Mouse (Mus musculus) hindbrain, embryonic 16.5 days (tissue): ENCODE results near the gene Hoxc8. TPM values are rescaled to one million over a fixed set of nuclear protein-coding genes. Genes with fewer than 3 reads are reported as not detected.
A peak's percentile ranks its signal among the peaks of the same experiment; 100 is the strongest.

Experiments used
- ATAC-seq: fragments of 200-750 bp; cut with Nextera tagmentation; 2 replicates; pipeline ENCODE4 v1.8.0; 2017; ENCODE audit warnings: moderate TSS enrichment, moderate library complexity
- H3K27ac ChIP-seq: fragments of 300-500 bp; sonication (generic); 2 replicates; pipeline ENCODE4 v1.5.1; 2014; ENCODE audit warnings: low read depth, mild to moderate bottlenecking, control low read depth, low read length, moderate library complexity
- H3K27me3 ChIP-seq: fragments of 300-500 bp; sonication (generic); replicated peaks from 2 replicates; pipeline ENCODE4 v1.6.1; 2014; ENCODE audit warnings: low read length; ENCODE audit not compliant: control insufficient read depth, insufficient read depth
- H3K36me3 ChIP-seq: fragments of 300-500 bp; sonication (generic); 2 replicates; pipeline ENCODE4 v1.6.1; 2014; ENCODE audit warnings: mild to moderate bottlenecking, low read length, moderate library complexity, mixed read lengths; ENCODE audit not compliant: control insufficient read depth, insufficient read depth
- H3K4me1 ChIP-seq: fragments of 300-500 bp; sonication (generic); 2 replicates; pipeline ENCODE4 v1.6.1; 2014; ENCODE audit warnings: low read depth, low read length; ENCODE audit not compliant: control insufficient read depth, insufficient read depth
- H3K4me2 ChIP-seq: fragments of 300-500 bp; sonication (generic); 2 replicates; pipeline ENCODE4 v1.6.1; 2014; ENCODE audit warnings: mild to moderate bottlenecking, low read length, control low read depth, moderate library complexity
- H3K4me3 ChIP-seq: fragments of 300-500 bp; sonication (generic); 2 replicates; pipeline ENCODE4 v1.5.1; 2014; ENCODE audit warnings: mild to moderate bottlenecking, low read length, control low read depth, moderate library complexity
- H3K9ac ChIP-seq: fragments of 300-500 bp; sonication (generic); 2 replicates; pipeline ENCODE4 v1.6.1; 2014; ENCODE audit warnings: low read depth, mild to moderate bottlenecking, control low read depth, low read length, moderate library complexity
- H3K9me3 ChIP-seq: fragments of 300-500 bp; sonication (generic); 2 replicates; pipeline ENCODE4 v1.6.1; 2014; ENCODE audit warnings: mild to moderate bottlenecking, low read length, moderate library complexity; ENCODE audit not compliant: control insufficient read depth
- WGBS: fragments of 180-500 bp; shearing (Covaris S2); extraction: QIAGEN DNeasy Blood & Tissue Kit; methylation state at CpG from one replicate; pipeline ENCODE4 v1.1.7; 2014; 5-methylcytosine and 5-hydroxymethylcytosine counted together
- polyA plus RNA-seq: library from polyadenylated mRNA; unstranded; fragments of >200 nt; fragmentation: Nextera tagmentation; extraction: Ambion mirVana; gene quantifications from 2 replicates; pipeline ENCODE4 v1.2.1, GENCODE M21; 2015

The Hoxc8 gene
- polyA plus RNA-seq, 1 experiment from 2014 or later, result 3.2 TPM

DNA sequence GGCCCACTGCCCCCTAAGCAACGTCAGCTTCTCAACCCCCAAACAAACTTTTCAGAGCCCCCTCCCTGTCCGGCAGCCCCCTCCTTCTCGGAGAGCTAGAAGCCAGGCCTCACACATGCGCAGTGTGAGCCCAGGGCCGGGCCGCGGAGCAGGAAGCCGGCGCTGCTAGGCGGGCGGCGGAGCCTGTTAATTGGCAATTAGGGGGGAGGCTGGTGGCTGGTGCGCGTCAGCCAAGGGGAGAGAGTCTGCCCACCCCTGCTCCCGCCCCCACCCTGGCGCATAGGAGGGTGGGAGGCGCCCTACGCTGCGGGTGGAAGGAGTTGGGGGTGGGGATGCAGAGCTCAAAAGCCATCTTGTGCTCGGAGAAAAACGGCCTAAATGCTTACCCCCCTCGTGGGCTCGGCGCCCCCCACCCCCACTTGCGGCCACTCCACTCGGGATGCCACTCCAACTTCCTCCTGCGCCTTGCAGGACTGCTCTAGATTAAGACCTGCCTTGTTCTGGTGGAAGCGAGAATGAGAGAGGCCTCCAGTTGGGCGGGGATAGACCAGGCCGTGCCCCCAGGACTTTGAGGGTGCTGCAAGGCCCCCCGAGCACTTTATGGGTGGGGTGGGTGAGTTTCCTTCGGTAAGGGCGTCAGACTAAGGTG lies 8.9 kb downstream of the Hoxc8 start:
- Histone ChIP-seq H3K27me3 (peaks cover 77% of the 10 kb centered on the region), H3K4me2 (peak overlapping the region; percentile 58), H3K9ac (peak overlapping the region; percentile 42; the same call in 1 of the 2 replicates), H3K36me3 (no peaks in the 10 kb centered on the region), H3K9me3 (no peaks in the 10 kb centered on the region), H3K27ac (no peak overlapping the region), H3K4me1 (peaks cover 5% of the 10 kb centered on the region), H3K4me3 (peak overlapping the region; percentile 38)
- ATAC-seq, result peak; percentile 73
- under 1% methylated on average over 33 of the region's 33 CpGs for WGBS

DNA sequence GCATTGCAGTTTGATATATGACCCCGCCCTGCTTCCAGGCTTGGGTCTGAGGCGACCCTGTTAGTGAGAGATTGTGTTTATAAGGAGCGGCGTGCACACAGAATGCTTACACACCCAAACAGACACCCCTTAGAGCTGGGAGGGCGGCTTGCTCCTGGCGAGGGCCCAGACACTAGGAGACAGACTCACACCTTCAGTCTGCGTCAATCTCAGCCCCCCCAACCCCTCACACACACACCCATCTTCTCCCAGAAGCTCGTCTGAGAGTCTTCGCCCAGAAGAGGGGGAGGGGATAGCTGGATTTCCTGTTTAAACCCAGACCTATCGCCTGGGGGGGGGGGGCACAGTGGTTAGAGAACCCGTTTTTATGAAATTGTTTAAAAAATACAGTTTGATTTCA lies 9.5 kb downstream of the Hoxc8 start:
- H3K4me3 ChIP-seq, result no peak overlapping the region
- H3K4me2 ChIP-seq, result no peak overlapping the region
- H3K36me3 ChIP-seq, result no peaks in the 10 kb centered on the region
- ATAC-seq, result no peak
- H3K27ac ChIP-seq, result no peak overlapping the region
- H3K9ac ChIP-seq, result no peak overlapping the region
- H3K27me3 ChIP-seq, result peaks cover 77% of the 10 kb centered on the region
- H3K4me1 ChIP-seq, result peaks cover 5% of the 10 kb centered on the region
- WGBS, result 4% methylated on average over 9 of the region's 11 CpGs
- H3K9me3 ChIP-seq, result no peaks in the 10 kb centered on the region

GRCm38 (mm10) chr15:103000501-103000901 lies 10.1 kb downstream of the Hoxc8 start:
- Histone ChIP-seq H3K9me3 (no peaks in the 10 kb centered on the region), H3K9ac (no peak overlapping the region), H3K4me3 (0 out of 2 replicates have a peak overlapping the region, but pooled peaks have one; percentile 3), H3K27ac (no peak overlapping the region), H3K4me2 (peak overlapping the region; percentile 15; the same call in 1 of the 2 replicates), H3K4me1 (peaks cover 5% of the 10 kb centered on the region), H3K36me3 (no peaks in the 10 kb centered on the region), H3K27me3 (peaks cover 76% of the 10 kb centered on the region)
- ATAC-seq, result no peak
- 2% methylated on average over 22 of the region's 24 CpGs for WGBS

GRCm38 (mm10) chr15:103001370-103001769 lies 11.0 kb downstream of the Hoxc8 start:
- Histone ChIP-seq H3K9me3 (no peaks in the 10 kb centered on the region), H3K36me3 (no peaks in the 10 kb centered on the region), H3K4me2 (no peak overlapping the region), H3K9ac (no peak overlapping the region), H3K4me1 (peaks cover 5% of the 10 kb centered on the region), H3K4me3 (no peak overlapping the region), H3K27me3 (peaks cover 82% of the 10 kb centered on the region), H3K27ac (no peak overlapping the region)
- no peak for ATAC-seq
- 38% methylated on average over 2 of the region's 2 CpGs for WGBS

GRCm38 (mm10) chr15:103002156-103002555 lies 11.7 kb downstream of the Hoxc8 start:
- no peak overlapping the region for H3K4me2 ChIP-seq
- H3K4me1 ChIP-seq, result peaks cover 5% of the 10 kb centered on the region
- no peak overlapping the region for H3K9ac ChIP-seq
- no peak for ATAC-seq
- H3K36me3 ChIP-seq, result no peaks in the 10 kb centered on the region
- H3K27ac ChIP-seq, result no peak overlapping the region
- no peak overlapping the region for H3K4me3 ChIP-seq
- H3K9me3 ChIP-seq, result no peaks in the 10 kb centered on the region
- peaks cover 83% of the 10 kb centered on the region for H3K27me3 ChIP-seq
- WGBS, result 17% methylated on average over 4 of the region's 4 CpGs

DNA sequence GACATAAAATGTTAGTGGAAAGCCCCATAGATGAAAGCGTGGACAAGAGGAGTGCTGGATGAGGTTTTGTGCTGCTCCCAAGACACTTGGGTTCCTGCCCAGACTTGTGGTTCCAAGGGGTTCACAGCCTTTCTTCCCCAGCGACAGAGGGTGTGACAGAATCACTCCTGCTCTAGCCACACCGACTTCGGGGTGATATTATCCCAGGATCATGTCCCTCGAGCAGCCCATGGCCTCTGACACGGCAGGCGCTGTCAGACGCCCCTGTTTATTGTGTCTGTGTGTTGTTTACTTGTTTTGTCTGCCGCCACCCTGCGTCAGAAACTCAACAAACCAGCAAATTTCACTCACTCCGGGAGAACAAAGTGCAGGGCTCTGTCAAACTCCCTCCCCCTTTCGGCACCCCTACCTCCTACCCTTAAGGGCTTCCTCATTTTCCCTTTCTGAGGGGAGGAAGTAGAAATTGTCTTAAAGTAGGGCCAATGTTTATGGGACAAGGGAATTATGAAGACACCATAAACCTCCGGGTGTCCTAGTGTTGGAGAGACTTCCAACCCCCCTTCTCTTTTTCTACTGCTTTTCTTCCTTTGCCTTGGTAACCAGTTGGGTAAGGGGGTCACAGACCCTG lies 12.5 kb downstream of the Hoxc8 start:
- Histone ChIP-seq H3K27me3 (peaks cover 83% of the 10 kb centered on the region), H3K4me1 (peaks cover 5% of the 10 kb centered on the region)
- no peak for ATAC-seq

DNA sequence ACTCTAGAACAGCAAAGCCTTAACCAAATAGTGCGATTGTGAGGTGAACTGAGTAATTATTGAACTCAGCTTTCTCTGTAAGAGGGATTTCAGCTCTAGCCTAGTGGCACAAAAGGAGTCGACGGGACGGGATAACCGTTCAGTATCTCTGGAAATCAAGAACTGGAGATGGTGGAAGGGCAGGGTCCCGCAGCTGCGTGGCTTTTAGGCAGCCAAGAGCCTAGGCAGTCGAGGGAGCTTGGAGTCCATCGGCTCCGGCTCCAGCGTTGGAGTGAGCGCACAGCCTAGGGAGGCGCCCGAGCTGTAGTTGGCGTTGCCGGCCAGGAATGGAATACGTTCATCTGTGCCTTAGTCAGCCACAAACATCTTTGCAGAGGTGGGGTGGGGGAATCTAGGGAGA lies 14.9 kb downstream of the Hoxc8 start:
- no peak for ATAC-seq
- Histone ChIP-seq H3K9ac (no peak overlapping the region), H3K27me3 (peaks cover 79% of the 10 kb centered on the region), H3K4me1 (no peaks in the 10 kb centered on the region), H3K36me3 (no peaks in the 10 kb centered on the region), H3K27ac (no peak overlapping the region), H3K4me3 (no peak overlapping the region), H3K4me2 (no peak overlapping the region; the same call in 1 of the 2 replicates), H3K9me3 (no peaks in the 10 kb centered on the region)
- WGBS, result 1% methylated on average over 17 of the region's 17 CpGs

More for the DNA sequence above, 12.5 kb downstream of the Hoxc8 start:
- Histone ChIP-seq H3K36me3 (no peaks in the 10 kb centered on the region), H3K4me2 (no peak overlapping the region), H3K9ac (no peak overlapping the region), H3K27ac (no peak overlapping the region), H3K4me3 (no peak overlapping the region), H3K9me3 (no peaks in the 10 kb centered on the region)
- WGBS, result 2% methylated on average over 13 of the region's 13 CpGs

- Histone ChIP-seq H3K4me1 (no peaks in the 10 kb centered on the region), H3K4me2 (no peak overlapping the region)
These were observed 15.4 kb downstream of the Hoxc8 start for GRCm38 (mm10) chr15:103005797-103006196.

GRCm38 (mm10) chr15:103006326-103006725 lies 15.9 kb downstream of the Hoxc8 start:
- Histone ChIP-seq H3K27ac (no peak overlapping the region), H3K4me1 (no peaks in the 10 kb centered on the region), H3K27me3 (peaks cover 78% of the 10 kb centered on the region), H3K4me3 (no peak overlapping the region), H3K9me3 (no peaks in the 10 kb centered on the region), H3K9ac (no peak overlapping the region), H3K36me3 (no peaks in the 10 kb centered on the region), H3K4me2 (no peak overlapping the region)
- ATAC-seq, result no peak
- WGBS, result 16% methylated on average over 1 of the region's 1 CpGs

More at GRCm38 (mm10) chr15:103005797-103006196, 15.4 kb downstream of the Hoxc8 start:
- peaks cover 78% of the 10 kb centered on the region for H3K27me3 ChIP-seq
- H3K9me3 ChIP-seq, result no peaks in the 10 kb centered on the region
- WGBS, result 12% methylated on average over 5 of the region's 5 CpGs
- no peak for ATAC-seq
- no peak overlapping the region for H3K4me3 ChIP-seq
- H3K27ac ChIP-seq, result no peak overlapping the region
- H3K36me3 ChIP-seq, result no peaks in the 10 kb centered on the region
- no peak overlapping the region for H3K9ac ChIP-seq
